Mouse (Mus musculus): Measurements from ENCODE around the gene Rbm20.
A peak's percentile ranks its signal among the peaks of the same experiment; 100 is the strongest.

Gene Rbm20

DNA sequence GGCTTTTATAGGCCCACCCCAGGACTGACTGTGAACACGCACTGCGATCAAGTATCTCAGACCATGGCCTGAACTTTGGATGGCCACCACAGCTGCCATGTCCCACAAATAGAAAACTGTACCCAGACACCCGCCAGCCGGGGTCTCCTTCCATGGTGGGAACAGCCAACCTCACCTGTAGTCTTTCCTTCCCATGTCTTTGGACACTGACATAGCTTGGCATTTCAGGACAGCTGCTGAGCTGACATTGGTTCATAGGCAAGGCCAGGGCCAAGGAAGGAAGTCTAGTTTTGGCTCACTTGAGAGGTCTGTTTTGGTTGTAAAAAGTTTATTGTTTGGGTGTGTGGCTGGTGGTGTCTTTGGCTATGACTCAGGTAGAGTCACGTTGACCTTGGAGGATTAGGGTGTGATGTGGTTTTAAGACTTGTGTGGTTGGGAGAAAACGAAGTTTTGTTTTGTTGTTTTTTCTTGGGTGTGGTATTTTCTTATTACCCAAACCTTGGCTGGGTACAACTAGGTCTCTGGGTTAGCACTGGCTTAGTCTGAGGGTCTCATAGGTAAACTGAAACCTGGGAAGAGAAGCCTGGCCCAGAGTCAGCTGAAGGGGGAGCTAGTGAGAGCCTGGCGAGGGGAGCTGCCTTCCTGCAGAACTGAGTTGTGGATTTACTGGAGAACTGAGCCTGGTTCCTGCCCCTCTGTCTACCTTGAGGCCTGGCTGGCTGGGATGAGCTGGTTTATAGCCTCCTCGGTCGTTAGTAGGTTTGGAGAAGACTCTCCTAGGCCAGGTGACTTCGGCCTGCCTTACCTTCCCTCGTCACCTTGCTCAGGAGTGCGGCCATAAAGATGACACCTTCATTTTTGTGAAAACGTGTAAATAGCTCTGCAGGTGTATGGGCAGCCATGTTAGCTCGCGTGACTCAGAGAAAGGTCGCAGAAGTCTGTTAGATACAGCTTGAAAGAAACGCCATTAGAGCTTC, 83.3 kb downstream of the Rbm20 start:
- DNase-seq: no peak

DNA sequence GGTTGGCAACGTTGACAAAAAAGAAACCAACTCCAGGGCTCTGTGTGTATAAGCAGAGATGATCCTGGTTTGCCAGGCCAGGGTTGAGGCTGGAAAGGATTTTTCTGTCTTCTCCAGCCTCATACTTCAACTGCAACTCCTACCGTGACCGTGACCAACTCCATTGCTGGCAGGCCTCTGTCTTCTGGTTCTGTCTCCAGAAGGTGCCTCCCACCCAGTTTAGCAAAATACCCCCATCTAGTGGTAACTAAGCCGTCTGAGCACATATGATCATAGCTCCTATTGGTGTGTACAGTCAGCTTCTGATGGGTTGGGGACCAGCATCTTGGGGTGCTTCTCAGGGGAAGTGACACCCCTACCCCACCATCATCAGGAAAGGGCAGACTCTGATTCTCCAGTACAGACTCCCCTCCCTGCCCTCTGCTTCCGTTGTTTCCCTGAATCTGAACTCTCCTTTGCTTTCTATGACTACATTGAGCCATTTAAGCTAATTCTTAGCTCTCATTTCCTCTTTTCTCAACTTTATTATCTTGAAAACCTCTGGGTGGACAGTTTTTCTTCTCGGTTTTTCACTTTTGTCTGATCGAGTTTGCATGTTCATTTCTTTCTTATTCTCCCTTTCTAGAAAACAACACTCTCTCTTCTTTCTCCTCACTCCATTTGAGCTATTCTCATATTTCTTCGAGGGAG, 85.8 kb downstream of the Rbm20 start:
- DNase-seq: peak in 1 of 2 experiments; percentile 39

DNA sequence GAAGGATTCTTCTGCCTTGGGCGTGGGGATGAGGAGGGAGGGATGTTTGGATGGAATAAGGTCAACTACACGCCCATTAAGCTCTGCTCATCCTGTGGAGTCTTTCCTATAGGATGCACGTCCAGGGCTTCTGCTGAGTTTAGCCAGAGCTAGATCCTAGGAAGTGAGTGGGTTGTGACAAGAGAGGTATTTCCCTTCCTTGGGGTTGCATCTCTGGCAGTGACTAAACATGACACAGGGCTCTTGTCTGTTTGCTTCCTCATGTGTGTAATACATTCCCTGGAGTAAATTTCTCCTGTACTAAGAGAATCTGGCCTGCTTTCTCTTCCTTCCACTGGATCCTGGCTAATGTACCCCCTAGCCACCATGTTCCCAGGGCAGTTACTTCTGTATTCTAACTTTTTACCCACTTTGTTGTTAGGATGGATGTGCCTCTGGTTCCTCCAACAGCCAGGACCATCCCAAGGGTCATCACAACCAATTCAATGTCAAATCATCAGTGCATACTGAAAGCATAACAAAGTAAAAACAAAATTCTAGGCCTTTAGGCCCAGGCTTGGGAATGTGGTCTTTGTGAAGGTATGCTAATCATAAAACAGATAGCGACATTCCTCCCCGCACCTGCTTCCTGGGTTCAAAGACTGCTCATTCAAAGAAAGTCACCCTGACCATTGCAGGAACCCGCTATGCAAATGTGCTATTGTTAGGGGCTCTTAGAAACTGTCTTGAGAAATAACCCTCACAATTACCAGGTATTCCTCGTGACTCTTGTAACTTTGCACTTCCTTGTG, 87.8 kb downstream of the Rbm20 start:
- DNase-seq: no peak

DNA sequence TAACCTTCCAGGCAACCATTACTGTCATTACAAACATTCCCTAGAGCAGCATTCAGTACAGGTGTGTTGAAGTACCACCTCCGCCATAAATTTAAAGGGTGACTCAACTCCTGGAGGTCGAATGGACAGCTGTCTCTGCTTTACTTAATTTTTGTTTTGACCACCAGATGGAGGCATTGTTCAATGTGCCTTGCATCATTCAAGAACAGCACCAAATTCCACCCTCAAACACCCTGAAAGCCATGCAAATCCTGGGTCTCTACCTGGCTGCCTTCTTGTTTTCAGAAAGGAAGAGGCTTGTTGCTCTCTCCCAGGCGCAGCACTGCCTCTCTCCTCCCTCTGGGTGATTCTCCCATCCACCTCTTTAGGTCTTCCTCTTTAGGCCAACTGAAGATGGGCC, 91.4 kb downstream of the Rbm20 start:
- DNase-seq: peak; percentile 32 to 46

DNA sequence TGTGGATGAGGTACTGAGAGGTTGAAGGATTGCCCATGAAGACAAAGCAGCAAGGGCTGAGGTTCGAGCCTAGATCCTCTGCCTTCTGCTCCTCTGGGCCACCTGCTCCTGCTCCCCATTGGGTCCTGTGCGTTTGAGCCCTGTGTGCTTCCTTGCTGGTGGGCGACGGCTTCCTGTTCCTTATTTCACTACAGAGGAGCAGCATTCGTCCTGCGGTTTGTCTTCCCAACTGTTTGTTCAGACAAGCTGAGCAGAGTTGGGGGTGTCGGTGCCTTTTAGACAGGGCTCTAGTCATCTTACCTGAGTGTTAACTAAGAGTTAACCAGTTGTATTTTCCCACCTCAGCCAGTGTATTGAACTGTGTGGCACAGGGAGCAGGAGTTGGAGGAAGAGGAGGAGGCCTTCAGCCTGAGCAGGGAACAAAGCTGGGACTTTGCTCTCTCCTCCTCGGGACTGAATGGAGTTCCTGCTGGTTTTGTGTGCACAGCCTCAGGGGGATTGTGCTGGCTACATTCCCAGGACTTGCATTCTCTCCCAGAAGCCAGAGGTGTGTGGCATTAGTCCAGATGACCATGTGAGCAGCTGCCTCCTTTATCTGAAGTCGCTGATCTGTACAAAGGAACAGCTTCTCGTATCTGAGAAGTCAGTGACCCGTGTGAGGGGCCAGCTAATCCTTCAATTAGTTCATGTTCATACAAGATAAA, 97.0 kb downstream of the Rbm20 start:
- peak; percentile 85 to 89 for DNase-seq

DNA sequence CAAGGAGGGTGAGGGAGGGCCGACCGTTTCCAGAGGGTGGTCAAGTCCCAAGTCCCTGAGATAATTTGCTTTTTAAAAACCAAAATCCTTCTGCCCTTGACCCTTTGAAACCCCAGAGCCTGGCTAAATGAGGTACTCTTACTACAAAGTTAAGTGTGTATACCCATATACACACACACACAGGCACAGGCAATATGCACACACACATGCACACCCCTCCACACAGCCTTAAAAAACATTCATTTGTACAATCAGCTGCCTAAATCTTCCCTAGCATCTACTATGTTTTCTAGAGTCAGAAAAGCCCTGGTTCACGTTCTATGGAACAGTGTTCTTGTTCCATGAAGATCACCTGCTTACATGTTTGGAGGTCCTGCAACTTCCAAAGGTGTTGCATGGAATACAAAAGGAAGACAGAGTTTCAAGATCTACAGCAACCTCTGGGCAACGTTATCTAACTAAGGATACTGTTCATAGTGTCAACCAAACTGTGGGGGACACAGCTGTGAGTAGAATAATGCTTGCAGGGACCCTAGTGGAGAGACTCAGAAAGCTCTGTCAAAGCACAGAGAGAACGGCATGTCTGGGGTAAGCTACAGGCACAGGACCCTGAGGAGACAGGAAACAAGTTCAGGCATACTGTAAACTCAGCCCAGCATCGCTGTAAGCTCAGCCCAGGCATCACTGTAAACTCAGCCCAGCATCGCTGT, 97.7 kb downstream of the Rbm20 start:
- no peak for DNase-seq

DNA sequence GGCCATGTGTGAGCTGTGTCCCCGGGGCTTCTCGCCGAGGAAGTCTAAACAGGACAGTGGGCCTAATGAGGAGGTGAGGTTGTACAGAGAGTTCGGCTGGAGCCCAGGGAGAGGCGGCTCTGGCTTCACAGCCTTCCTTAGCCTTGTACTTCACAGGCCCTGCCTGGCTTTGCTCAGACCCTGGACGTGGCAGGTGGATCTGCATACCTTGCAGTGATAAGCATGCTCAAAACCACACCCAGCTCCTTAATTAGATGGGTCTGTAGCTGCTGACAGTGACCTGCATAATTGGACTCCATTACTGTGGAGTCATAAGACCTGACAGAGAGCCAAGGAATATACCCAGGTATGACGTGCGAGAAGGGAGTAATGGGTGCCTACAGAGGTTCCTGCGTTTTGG, 102.3 kb downstream of the Rbm20 start:
- no peak for DNase-seq

DNA sequence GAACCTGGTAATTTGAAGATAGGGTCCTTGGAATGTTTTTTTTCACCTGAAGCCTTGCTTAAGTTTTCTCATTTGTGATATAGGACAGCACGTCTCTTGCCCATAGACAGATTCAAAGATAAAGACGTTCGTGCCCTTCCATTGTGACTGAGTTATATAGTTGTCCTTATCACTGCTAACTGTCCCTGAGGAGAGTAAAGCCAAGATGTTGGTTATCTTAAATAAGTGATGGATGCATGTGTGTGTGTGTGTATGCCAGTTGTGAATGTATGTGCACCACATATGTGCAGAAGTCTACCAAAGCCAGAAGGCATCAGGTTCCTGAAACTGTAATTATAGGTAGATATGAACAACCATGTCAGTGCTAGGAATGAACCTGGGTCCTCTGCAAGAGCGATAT, 102.7 kb downstream of the Rbm20 start:
- DNase-seq: no peak

DNA sequence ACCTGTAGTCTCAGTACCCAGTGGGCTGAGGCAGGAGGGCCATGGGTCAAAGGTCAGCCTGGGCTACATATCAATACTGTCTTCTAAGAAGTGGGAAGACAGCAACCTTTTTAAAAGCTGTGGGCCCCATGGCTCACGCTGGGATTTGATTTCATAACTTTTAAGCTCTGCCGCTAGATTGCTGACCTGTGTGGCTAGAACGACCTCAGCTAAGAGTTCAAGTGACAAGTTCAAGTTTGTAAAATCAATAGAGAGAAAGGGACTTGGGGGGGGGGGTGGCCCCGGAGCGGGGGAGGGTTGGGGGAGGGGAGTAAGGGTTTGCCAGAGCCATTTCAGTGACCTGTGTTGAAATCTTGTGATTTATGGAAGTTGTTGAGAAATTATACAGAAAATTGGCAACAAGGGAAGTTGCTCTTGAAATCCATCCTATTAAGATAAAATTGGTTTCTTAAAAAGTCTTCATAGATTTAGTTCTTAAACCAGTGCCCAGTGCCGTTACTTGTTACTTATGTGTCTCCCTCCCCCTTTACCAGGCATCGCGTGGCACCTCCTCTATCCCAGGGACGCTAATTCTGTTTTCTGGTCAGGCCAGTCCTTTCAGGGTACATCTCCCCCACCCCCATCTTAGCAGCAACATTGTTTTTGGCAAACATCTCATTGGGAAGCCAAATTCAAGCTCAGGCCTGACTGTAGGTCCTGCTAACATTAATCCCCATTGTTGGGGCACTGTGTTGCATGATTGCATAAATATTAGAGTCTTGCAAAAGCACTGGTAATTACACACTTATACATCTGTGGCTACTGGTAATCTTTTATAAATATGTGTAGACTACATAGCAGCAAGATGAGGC, 103.9 kb downstream of the Rbm20 start:
- no peak for DNase-seq

DNA sequence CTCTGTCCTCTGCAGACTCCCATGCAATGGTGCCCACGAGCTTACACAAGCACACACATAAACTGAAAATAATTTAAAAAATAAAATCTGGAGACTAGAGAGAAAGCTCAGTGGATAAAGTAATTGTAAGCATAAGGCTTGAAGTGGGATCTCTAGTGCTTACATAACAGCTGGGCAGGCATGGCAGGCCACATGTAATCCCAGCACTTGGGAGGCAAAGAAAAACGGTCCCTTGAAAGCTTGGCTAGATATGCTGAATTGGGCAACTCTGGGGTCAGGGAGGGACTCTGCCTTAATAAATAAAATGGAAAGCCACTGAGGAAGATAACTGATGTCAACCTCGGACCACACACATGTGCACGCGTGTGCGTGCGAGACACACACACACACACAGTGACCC, 104.7 kb downstream of the Rbm20 start:
- DNase-seq: no peak

DNA sequence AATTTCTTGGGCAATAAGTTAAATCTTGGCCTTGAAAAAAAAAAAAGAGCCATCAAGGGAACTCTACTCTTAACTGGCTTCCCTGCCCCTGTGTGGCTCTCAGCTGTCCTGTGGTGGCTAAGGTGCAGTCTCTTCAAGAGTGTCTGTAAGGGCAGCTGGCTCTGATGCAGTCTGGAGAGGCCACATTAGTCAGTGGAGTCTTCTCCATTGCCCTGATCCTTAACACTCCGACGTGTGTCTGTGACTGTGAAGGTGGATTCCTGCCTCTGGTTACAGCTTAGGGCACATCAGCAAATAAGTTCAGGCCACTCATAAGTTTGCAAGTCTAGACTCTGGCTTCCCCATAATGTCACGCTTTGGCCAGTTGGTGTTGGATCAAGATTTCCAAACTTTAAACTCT, 108.2 kb downstream of the Rbm20 start:
- no peak for DNase-seq

DNA sequence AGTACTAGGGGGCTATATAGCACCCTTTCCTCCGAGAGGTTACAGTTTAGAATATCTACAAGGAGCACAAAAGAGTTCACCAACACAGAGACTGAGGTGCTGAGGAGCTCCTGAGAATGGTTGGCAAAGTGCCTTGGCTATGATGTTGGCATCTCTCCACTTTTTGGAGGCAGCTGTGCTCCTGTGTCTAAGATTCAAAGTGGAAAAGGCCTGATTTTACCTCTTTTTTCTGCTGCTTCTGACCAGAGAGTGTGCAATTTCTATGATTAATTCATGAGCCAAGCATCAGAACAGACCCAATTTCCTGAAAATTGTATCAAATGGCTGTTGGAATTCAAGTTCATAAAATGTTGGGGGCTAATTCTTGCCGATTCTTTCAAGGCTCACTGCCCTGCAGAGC, 109.1 kb downstream of the Rbm20 start:
- DNase-seq: no peak

DNA sequence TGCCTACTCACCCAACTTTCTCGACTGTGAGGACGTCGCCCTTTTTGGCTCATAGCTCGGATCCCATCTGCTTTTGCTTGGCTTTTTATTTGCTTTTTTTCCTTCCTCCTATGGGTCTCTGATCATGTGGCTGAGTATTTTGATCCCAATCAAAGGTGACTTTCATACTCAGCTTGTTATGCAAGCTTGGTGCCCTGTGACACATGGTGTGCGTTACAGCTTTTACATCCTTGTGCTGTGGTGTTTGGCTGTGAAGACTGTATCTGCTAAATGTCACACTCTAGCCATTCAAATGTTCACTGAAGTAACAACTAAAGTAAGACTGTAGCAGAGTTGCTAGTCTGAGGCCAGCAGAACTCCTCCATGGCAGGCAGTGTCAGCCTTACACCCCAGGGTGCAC, 109.7 kb downstream of the Rbm20 start:
- DNase-seq: no peak

DNA sequence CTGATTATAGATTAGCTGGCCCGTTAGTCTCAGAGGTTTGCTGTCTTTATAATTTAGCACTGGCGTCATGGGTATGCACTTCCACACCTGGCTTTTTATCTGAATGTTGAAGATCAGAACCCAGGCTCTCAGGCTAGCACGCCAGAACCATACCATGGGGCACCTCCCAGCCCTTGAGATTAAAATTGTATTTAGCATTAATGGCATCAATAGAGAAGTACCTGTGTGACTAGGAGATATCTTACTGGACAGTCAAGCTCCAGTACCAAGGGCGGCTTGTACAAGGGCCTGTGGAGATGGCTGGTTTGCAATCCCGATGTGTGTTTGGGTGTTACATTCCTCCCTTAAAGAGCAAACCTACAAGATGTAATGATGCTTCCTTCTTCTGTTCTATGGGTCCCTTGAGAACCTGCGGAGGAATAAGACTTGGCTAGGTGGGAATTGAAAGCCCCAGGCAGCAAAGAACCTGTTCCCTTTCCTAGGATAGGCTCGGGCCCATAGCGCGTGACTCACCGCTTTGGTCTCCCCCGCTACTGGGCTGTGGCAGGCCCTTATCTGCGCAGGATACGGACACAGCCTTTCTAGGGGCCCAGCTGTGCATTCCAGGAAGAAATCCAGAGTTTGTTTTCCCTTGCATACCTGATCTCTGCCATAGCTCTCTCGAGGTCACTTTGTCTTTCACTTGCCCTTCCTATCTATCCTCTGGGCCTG, 111.7 kb downstream of the Rbm20 start:
- no peak for DNase-seq

DNA sequence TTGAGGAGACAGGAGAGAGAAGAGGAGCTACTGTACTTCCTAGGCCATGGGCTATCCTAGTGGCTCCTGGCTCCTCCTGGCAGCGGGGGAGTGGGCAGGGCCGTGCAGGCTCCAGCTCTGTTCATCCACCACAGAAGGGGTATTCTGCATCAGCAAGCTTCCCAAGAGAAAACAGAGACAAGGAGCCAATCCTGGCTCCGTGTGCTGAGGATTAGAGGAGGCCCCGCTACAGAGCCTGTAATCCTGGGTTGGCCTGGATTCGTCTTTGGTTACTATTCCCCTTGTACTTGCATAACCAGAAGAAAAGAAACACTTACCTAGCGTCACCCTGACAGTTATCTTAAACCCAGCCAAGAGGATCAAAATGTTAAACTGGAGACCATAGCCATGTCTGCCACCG, 112.5 kb downstream of the Rbm20 start:
- DNase-seq: no peak

DNA sequence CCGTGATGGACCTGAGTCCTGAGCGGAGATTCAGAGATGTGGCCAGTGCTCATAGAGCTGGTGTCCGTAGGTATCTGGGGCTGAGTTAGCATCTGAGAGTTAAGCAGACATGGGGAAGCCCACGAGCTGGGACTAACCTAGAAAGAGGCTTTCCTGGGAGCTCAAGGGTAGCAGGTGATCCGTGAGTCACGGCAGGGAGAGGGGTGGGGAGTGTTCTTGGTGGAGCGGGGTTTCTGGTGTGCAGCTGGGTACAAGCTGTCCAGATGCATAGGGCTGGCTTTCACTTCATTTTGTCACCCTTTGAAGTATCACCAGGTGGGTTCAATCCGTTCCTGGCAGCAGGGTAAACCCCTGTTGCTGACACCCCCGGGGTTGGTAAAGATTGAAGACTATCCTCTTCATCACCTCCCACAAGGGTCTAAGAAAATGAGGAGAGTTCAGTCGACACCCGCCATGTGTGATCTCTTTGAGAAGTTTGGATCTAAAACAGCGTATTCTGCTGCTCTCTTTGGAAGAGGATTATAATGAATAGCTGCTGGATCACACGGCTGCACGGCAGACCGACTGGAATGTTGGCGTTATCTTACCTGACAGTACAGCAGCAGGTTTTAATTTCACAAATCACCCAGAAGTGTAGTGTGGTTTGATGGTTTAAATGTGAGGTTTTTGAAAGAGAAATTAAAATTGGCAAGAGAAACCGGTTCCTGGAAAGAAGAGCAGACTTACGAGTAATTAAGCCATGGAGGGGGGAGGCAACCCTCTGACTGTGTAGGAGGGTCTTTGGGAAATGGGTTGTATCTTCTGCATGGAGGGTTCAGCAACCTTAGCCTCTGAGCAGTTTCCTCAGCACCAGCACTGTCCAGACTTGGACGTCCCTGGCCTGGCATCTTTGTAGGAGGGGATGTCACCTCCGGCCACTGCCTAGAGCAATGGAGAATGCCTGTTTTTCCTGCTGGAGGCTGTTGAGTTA, 114.9 kb downstream of the Rbm20 start:
- no peak for DNase-seq

DNA sequence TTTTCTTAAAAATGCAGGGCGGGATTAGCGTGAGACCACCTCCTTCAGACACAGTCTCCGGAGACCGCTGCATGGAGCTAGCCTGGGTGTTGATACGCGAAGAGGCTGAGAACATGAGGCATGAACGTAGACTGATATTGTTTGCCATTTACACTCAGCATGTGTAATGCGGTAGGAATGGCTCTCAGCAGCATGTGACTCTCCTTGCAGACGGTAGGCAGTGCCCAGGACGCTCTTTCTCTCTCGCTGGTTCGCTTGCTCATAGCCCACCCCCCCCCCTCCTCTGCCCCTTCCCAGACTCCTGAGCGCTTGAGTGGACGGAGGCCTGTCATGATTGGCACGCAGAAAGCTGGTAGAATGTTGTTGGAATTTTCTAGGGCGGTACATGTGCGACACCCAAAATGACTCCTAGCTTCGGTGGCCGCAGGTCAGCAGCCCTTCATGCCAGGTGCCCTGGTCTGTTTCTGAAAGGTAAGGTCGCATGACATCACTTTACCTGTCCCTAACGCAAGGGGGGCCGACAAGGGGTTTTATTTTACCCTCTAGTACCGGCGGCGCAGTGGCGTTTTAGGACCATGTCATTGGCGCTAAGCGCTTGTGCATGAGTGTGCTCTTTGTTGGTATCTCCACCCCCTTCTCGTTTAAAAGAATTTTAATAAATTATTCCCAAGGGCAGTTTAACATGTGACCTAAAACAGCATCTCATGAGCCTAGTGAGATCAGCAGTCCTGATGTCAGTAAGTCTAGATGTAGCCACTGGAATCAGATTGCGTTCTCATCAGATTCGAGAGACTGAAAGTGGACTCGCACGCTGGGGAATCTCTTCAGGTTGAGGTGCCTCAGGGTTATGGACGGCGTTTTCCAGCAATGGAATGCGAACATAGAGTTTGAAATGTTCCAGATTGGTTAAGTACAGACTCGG, 116.1 kb downstream of the Rbm20 start:
- DNase-seq: peak in 1 of 2 experiments; percentile 36

All from kidney, postnatal 4 days (tissue).